Comparison of ENCODE assay signal across 9 mouse cellular contexts in the genomic region with DNA sequence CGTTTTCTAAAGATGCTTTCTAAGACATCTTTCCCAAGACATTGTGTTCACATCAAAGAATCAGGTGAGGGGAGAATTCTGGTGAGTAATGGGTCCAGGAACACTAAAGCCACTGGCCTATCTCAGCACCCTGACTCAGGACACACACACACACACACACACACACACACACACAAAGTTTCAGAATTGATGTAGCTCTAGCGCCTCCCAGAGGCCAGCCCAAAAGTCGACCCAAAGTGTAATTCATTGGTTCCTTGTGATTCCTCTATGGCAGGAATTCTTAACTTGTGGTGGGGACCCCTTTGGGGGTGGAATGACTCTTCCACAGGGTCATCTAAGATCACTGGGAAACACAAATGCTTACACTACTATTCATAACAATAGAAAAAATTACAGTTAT. TPM values are rescaled to one million over a fixed set of nuclear protein-coding genes. Genes with fewer than 3 reads are reported as not detected.
DNase-seq lines count a peak whose midpoint lies in the region; ATAC-seq and TF ChIP-seq lines count a peak whose summit lies in the region.
"Had no signal": no experiment of that assay in that cellular context is flagged by ENCODE, and none has a peak within 500 bp of the region (broad histone marks: within the 10 kb centered on the region; RNA-seq: fewer than 3 reads in every experiment).

No protein-coding gene starts in this region.

- no peak for ATAC-seq in hindbrain, postnatal 0 days

- H3K9ac ChIP-seq in hindbrain, postnatal 0 days (replicated peaks; ENCODE audit: low read length): no peak overlapping the region
- H3K9ac ChIP-seq: liver, embryonic 15.5 days had no signal

- 0 out of 2 replicates have a peak, but pooled peaks cover 4% of the 10 kb centered on the region for H3K27me3 ChIP-seq in hindbrain, postnatal 0 days (ENCODE audit: insufficient read depth, low read length)

- no peak overlapping the region for H3K27ac ChIP-seq in hindbrain, postnatal 0 days
- H3K27ac ChIP-seq: liver, embryonic 15.5 days had no signal

- peaks cover 6% of the 10 kb centered on the region; the same call in 1 of the 2 replicates for H3K36me3 ChIP-seq in hindbrain, postnatal 0 days (ENCODE audit: insufficient read depth, low read length)
- H3K36me3 ChIP-seq: liver, embryonic 15.5 days had no signal

- no peaks in the 10 kb centered on the region for H3K4me1 ChIP-seq in hindbrain, postnatal 0 days (ENCODE audit: insufficient read depth, low read length)

- H3K9me3 ChIP-seq in hindbrain, postnatal 0 days (ENCODE audit: low read length): no peaks in the 10 kb centered on the region
- H3K9me3 ChIP-seq: liver, embryonic 15.5 days had no signal

- DNase-seq in cerebellum, postnatal 10 days: peak; percentile 74 to 80
- DNase-seq in cerebellum, adult 11 months: no peak
- peak; percentile 54 to 64 for DNase-seq in layer of hippocampus, postnatal 10 days (ENCODE audit: low spot score in 2 of 2)
- no peak for DNase-seq in layer of hippocampus, postnatal 36 days
- DNase-seq in Muller cell, postnatal 12 days (ENCODE audit: inconsistent ontology term): peak; percentile 61
- peak; percentile 85 for DNase-seq in hindbrain, postnatal 0 days (ENCODE audit: low spot score)
- peak; percentile 73 for DNase-seq in testis, postnatal 10 days (ENCODE audit: low spot score)
- DNase-seq in ovary, postnatal 36 days (ENCODE audit: low spot score): no peak

- H3K4me3 ChIP-seq in hindbrain, postnatal 0 days (ENCODE audit: low read length): no peak overlapping the region
- H3K4me3 ChIP-seq: liver, embryonic 15.5 days had no signal

- TF ChIP-seq CTCF in hindbrain, postnatal 0 days (IDR thresholded peaks at IDR 0.05; ENCODE audit: low read depth): peak; percentile 83

- H3K4me2 ChIP-seq in hindbrain, postnatal 0 days (ENCODE audit: low read depth, low read length): no peak overlapping the region
- H3K4me2 ChIP-seq: liver, embryonic 15.5 days had no signal

- WGBS in hindbrain, postnatal 0 days: 18% methylated on average over 3 of the region's 3 CpGs

RNA-seq across cellular contexts. Expression of a gene that starts 10.7 kb away (rescaled TPM):
- 1 to 10 TPM; 1.4 to 2.0 TPM for total RNA-seq in layer of hippocampus, postnatal 10 days (2021)
- total RNA-seq in layer of hippocampus, postnatal 36 days (2021): 10 to 100 TPM; 12.6 to 18.8 TPM
- total RNA-seq in hindbrain, postnatal 0 days (2014; rRNA removed): 0.31 and 1.0 TPM in 2 replicates
- polyA plus RNA-seq in hindbrain, postnatal 0 days (2015; fragmentation: Nextera tagmentation; extraction: Ambion mirVana): 0.09 and 0.11 TPM in 2 replicates

RNA-seq across cellular contexts. Expression of a gene that starts 16.8 kb away (rescaled TPM):
- total RNA-seq in layer of hippocampus, postnatal 10 days (2021): 100 to 1,000 TPM; 118 to 127 TPM
- 10 to 100 TPM; 89.7 to 91.3 TPM for total RNA-seq in layer of hippocampus, postnatal 36 days (2021)
- total RNA-seq in hindbrain, postnatal 0 days (2014; rRNA removed): 151 and 155 TPM in 2 replicates
- polyA plus RNA-seq in hindbrain, postnatal 0 days (2015; fragmentation: Nextera tagmentation; extraction: Ambion mirVana): 98.4 and 101 TPM in 2 replicates

RNA-seq across cellular contexts. Expression of a gene that starts 19.3 kb away (rescaled TPM):
- total RNA-seq in layer of hippocampus, postnatal 10 days (2021): under 1 TPM in 1 of 2 experiments, not detected in 1; 0.31 TPM
- total RNA-seq in layer of hippocampus, postnatal 36 days (2021): under 1 TPM; 0.20 to 0.33 TPM
- 2.1 and 2.9 TPM in 2 replicates for total RNA-seq in hindbrain, postnatal 0 days (2014; rRNA removed)
- polyA plus RNA-seq in hindbrain, postnatal 0 days (2015; fragmentation: Nextera tagmentation; extraction: Ambion mirVana): 2.0 and 2.5 TPM in 2 replicates

RNA-seq across cellular contexts. Expression of a gene that starts 27.6 kb away (rescaled TPM):
- total RNA-seq in layer of hippocampus, postnatal 10 days (2021): 10 to 100 TPM; 26.4 to 27.3 TPM
- total RNA-seq in layer of hippocampus, postnatal 36 days (2021): 10 to 100 TPM; 15.2 to 21.2 TPM
- 62.6 and 68.3 TPM in 2 replicates for total RNA-seq in hindbrain, postnatal 0 days (2014; rRNA removed)
- 35.5 and 37.0 TPM in 2 replicates for polyA plus RNA-seq in hindbrain, postnatal 0 days (2015; fragmentation: Nextera tagmentation; extraction: Ambion mirVana)

RNA-seq across cellular contexts. Expression of a gene that starts 45.4 kb away (rescaled TPM):
- total RNA-seq in layer of hippocampus, postnatal 10 days (2021): 10 to 100 TPM; 43.1 to 43.9 TPM
- total RNA-seq in layer of hippocampus, postnatal 36 days (2021): 10 to 100 TPM; 44.4 to 53.4 TPM
- total RNA-seq in hindbrain, postnatal 0 days (2014; rRNA removed): 44.1 and 46.1 TPM in 2 replicates
- polyA plus RNA-seq in hindbrain, postnatal 0 days (2015; fragmentation: Nextera tagmentation; extraction: Ambion mirVana): 69.0 and 74.2 TPM in 2 replicates

Comparison
In these comparisons a context has a peak if more than half of its experiments do, and no peak if none do; other contexts are left out.
1. DNase-seq: peak in cerebellum, postnatal 10 days (2 of 2), layer of hippocampus, postnatal 10 days (2 of 2), Muller cell, postnatal 12 days (single experiment), hindbrain, postnatal 0 days (single experiment) and testis, postnatal 10 days (single experiment); none in cerebellum, adult 11 months (single experiment), layer of hippocampus, postnatal 36 days (0 of 2) and ovary, postnatal 36 days (single experiment).